Comparison of ENCODE assay signal across 8 mouse cellular contexts in the genomic region with DNA sequence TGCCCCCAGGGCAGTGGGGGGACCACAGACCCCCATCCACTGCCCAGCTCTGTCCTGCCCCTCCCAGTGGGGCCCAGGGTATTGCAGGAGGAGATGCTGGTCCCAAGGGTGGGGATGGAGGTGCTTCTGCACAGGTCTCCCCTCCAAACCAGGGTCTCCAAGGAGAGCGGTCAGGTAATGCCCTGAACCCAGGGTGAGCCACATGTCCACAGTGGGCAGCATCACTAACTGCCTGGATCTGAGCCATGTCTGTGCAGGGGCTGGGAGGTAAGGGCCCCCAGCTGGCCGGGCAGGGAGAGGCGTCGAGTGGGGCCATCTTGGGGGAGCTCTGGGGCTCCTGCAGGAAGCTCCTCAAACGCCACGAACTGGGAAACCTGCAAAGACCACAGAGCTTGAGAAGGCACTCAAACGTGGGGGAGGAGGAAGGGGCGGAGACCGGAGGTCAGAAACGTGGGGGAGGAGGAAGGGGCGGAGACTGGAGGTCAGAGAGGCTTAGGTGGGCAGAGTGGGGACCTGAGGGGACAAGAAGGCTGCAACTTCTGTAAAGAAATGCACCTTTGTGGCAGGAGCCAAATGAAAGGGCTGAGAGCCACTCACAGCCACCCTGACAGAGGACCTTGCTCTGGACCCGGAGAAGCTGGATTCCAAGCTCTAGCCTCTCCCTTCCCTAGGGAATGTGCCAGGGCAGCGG. TPM values are rescaled to one million over a fixed set of nuclear protein-coding genes. Genes with fewer than 3 reads are reported as not detected.
A peak's percentile ranks its signal among the peaks of the same experiment; 100 is the strongest.
DNase-seq lines count a peak whose midpoint lies in the region; ATAC-seq and TF ChIP-seq lines count a peak whose summit lies in the region.

No protein-coding gene starts in this region.

- no peaks in the 10 kb centered on the region for H3K27me3 ChIP-seq in kidney, embryonic 15.5 days
- no peaks in the 10 kb centered on the region for H3K27me3 ChIP-seq in kidney, adult 2 months (replicated peaks; ENCODE audit: control insufficient read depth, insufficient read depth, low read length)
- H3K27me3 ChIP-seq in MEL (ENCODE audit: control insufficient read depth in 1 of 2, insufficient read depth in 2 of 2, low read length in 2 of 2) = no peaks in the 10 kb centered on the region
- no peaks in the 10 kb centered on the region for H3K27me3 ChIP-seq in heart, embryonic 15.5 days
- no peaks in the 10 kb centered on the region for H3K27me3 ChIP-seq in neural tube, embryonic 12.5 days (replicated peaks)
- no peaks in the 10 kb centered on the region for H3K27me3 ChIP-seq in cerebellum, adult 2 months (ENCODE audit: control insufficient read depth, insufficient read depth, low read length)

- peaks cover 33% of the 10 kb centered on the region for H3K4me1 ChIP-seq in kidney, embryonic 15.5 days
- H3K4me1 ChIP-seq in kidney, adult 2 months (ENCODE audit: control insufficient read depth, insufficient read depth, low read length) = no peaks in the 10 kb centered on the region
- H3K4me1 ChIP-seq in MEL (ENCODE audit: control insufficient read depth in 1 of 2, insufficient read depth in 2 of 2, low read length in 2 of 2) = no peaks in the 10 kb centered on the region
- H3K4me1 ChIP-seq in heart, embryonic 15.5 days (replicated peaks) = peaks cover 38% of the 10 kb centered on the region
- H3K4me1 ChIP-seq in neural tube, embryonic 12.5 days = peaks cover 38% of the 10 kb centered on the region
- no peaks in the 10 kb centered on the region for H3K4me1 ChIP-seq in cerebellum, adult 2 months (ENCODE audit: control insufficient read depth, insufficient read depth, low read length)

- no peak for TF ChIP-seq EP300 in MEL (IDR thresholded peaks at IDR 0.05; ENCODE audit: low read depth in 1 of 2, low read length in 2 of 2)

- TF ChIP-seq CTCF in kidney, adult 2 months (conservative IDR thresholded peaks at IDR 0.05; ENCODE audit: insufficient read depth, insufficient read length, low read depth, low read length) = no peak
- no peak for TF ChIP-seq CTCF in MEL (IDR thresholded peaks at IDR 0.05 in 2 of 3, conservative IDR thresholded peaks at IDR 0.05 in 1 of 3; ENCODE audit: control insufficient read depth in 1 of 3, insufficient read depth in 1 of 3, low read depth in 2 of 3, low read length in 3 of 3, poor library complexity in 1 of 3, severe bottlenecking in 1 of 3)
- TF ChIP-seq CTCF in cerebellum, adult 2 months (IDR thresholded peaks at IDR 0.05; ENCODE audit: borderline replicate concordance, insufficient read depth, low read depth, low read length) = no peak

- DNase-seq in kidney, adult 2 months = no peak
- DNase-seq in MEL (ENCODE audit: low read depth, low spot score) = peak; percentile 40
- DNase-seq in left cerebral cortex, postnatal 10 days (ENCODE audit: extremely low spot score in 1 of 2, low spot score in 2 of 2) = no peak
- DNase-seq in natural killer cell, adult 2 months (ENCODE audit: low spot score in 2 of 2) = no peak
- no peak for DNase-seq in cerebellum, adult 2 months

- H3K4me2 ChIP-seq in kidney, embryonic 15.5 days = peak overlapping the region; percentile 38
- H3K4me2 ChIP-seq in heart, embryonic 15.5 days = peak overlapping the region; percentile 19; the same call in 1 of the 2 replicates
- H3K4me2 ChIP-seq in neural tube, embryonic 12.5 days (replicated peaks) = peak overlapping the region; percentile 35

- no peak for TF ChIP-seq POLR2A in kidney, adult 2 months (IDR thresholded peaks at IDR 0.05; ENCODE audit: low read depth, low read length)
- TF ChIP-seq POLR2A in MEL (IDR thresholded peaks at IDR 0.05; ENCODE audit: control insufficient read depth in 1 of 2, insufficient read depth in 1 of 2, low read depth in 1 of 2, low read length in 2 of 2, poor library complexity in 1 of 2) = no peak
- TF ChIP-seq POLR2A in cerebellum, adult 2 months (IDR thresholded peaks at IDR 0.05; ENCODE audit: borderline replicate concordance, insufficient read depth, low read length) = no peak

- 17% methylated on average over 13 of the region's 13 CpGs for WGBS in kidney, embryonic 15.5 days
- 24% methylated on average over 13 of the region's 13 CpGs for WGBS in kidney, adult 2 months
- WGBS in heart, embryonic 15.5 days = 21% methylated on average over 13 of the region's 13 CpGs
- 16% methylated on average over 13 of the region's 13 CpGs for WGBS in neural tube, embryonic 12.5 days
- 37% methylated on average over 13 of the region's 13 CpGs for WGBS in cerebellum, adult 2 months

- intact Hi-C loops in left cerebral cortex, postnatal 10 days (cut with DNase I) = no loop called here

- H3K4me3 ChIP-seq in kidney, embryonic 15.5 days (replicated peaks) = no peak overlapping the region
- no peak overlapping the region; the same call in 1 of the 2 replicates for H3K4me3 ChIP-seq in kidney, adult 2 months (ENCODE audit: insufficient read depth, low read depth, low read length)
- H3K4me3 ChIP-seq in MEL (ENCODE audit: control insufficient read depth in 1 of 2, insufficient read depth in 1 of 2, low read depth in 2 of 2, low read length in 2 of 2) = 0 out of 4 replicates have a peak overlapping the region, but pooled peaks of 1 of the 2 experiments have one; percentile 1
- H3K4me3 ChIP-seq in heart, embryonic 15.5 days = no peak overlapping the region
- H3K4me3 ChIP-seq in neural tube, embryonic 12.5 days = no peak overlapping the region
- H3K4me3 ChIP-seq in cerebellum, adult 2 months (replicated peaks; ENCODE audit: insufficient read depth, low read depth, low read length) = no peak overlapping the region

- peaks cover 14% of the 10 kb centered on the region for H3K36me3 ChIP-seq in kidney, embryonic 15.5 days
- H3K36me3 ChIP-seq in kidney, adult 2 months (ENCODE audit: control insufficient read depth, insufficient read depth, low read length) = no peaks in the 10 kb centered on the region
- H3K36me3 ChIP-seq in MEL (ENCODE audit: control insufficient read depth in 1 of 2, insufficient read depth in 2 of 2, low read length in 2 of 2) = no peaks in the 10 kb centered on the region
- H3K36me3 ChIP-seq in heart, embryonic 15.5 days = peaks cover 30% of the 10 kb centered on the region
- peaks cover 11% of the 10 kb centered on the region for H3K36me3 ChIP-seq in neural tube, embryonic 12.5 days

- no peak overlapping the region for H3K27ac ChIP-seq in kidney, embryonic 15.5 days
- no peak overlapping the region for H3K27ac ChIP-seq in kidney, adult 2 months (ENCODE audit: insufficient read depth, low read depth, low read length)
- H3K27ac ChIP-seq in MEL (ENCODE audit: control insufficient read depth, low read depth, low read length) = no peak overlapping the region
- H3K27ac ChIP-seq in heart, embryonic 15.5 days = peak overlapping the region; percentile 77
- no peak overlapping the region; the same call in 1 of the 2 replicates for H3K27ac ChIP-seq in neural tube, embryonic 12.5 days
- H3K27ac ChIP-seq in cerebellum, adult 2 months (ENCODE audit: insufficient read depth, low read length) = no peak overlapping the region

- no peak overlapping the region for H3K9ac ChIP-seq in kidney, embryonic 15.5 days
- H3K9ac ChIP-seq in MEL (ENCODE audit: control insufficient read depth, low read depth, low read length, poor library complexity, severe bottlenecking) = 0 out of 2 replicates have a peak overlapping the region, but pooled peaks have one; percentile 11
- H3K9ac ChIP-seq in heart, embryonic 15.5 days = no peak overlapping the region; the same call in 1 of the 2 replicates
- peak overlapping the region; percentile 13; the same call in 1 of the 2 replicates for H3K9ac ChIP-seq in neural tube, embryonic 12.5 days

- ATAC-seq in kidney, embryonic 15.5 days (replicated peaks; ENCODE audit: low FRiP score) = peak; percentile 40; the same call in 1 of the 2 replicates
- 0 out of 2 replicates have a peak, but pooled peaks have one; percentile 11 for ATAC-seq in heart, embryonic 15.5 days (replicated peaks; ENCODE audit: insufficient number of reproducible peaks, insufficient read depth, low FRiP score, low read depth)
- no peak; the same call in 1 of the 2 replicates for ATAC-seq in neural tube, embryonic 12.5 days (ENCODE audit: low FRiP score, low read depth)

- no peaks in the 10 kb centered on the region for H3K79me2 ChIP-seq in MEL (ENCODE audit: control insufficient read depth, insufficient read depth, low read length, poor library complexity)

- no peak for TF ChIP-seq RAD21 in MEL (IDR thresholded peaks at IDR 0.05; ENCODE audit: low read depth, low read length)

- H3K9me3 ChIP-seq in kidney, embryonic 15.5 days (replicated peaks) = no peaks in the 10 kb centered on the region
- no peaks in the 10 kb centered on the region for H3K9me3 ChIP-seq in MEL (replicated peaks; ENCODE audit: insufficient read depth, low read length)
- H3K9me3 ChIP-seq in heart, embryonic 15.5 days (replicated peaks) = no peaks in the 10 kb centered on the region
- no peaks in the 10 kb centered on the region for H3K9me3 ChIP-seq in neural tube, embryonic 12.5 days

TF ChIP-seq in MEL, 35 proteins besides CTCF, POLR2A, EP300 and RAD21 (continues in another document):
- no peak for TF ChIP-seq CHD1 (IDR thresholded peaks at IDR 0.05; ENCODE audit: low read depth, low read length)
- no peak for TF ChIP-seq JUND (IDR thresholded peaks at IDR 0.05; ENCODE audit: low read depth, low read length)
- TF ChIP-seq ETS1 (IDR thresholded peaks at IDR 0.05; ENCODE audit: low read depth, low read length) = no peak
- TF ChIP-seq RCOR1 (IDR thresholded peaks at IDR 0.05; ENCODE audit: low read depth, low read length) = no peak

RNA-seq across cellular contexts. Expression of a gene that starts 31.5 kb away (rescaled TPM):
- 7.1 and 7.2 TPM in 2 replicates for polyA plus RNA-seq in kidney, embryonic 15.5 days (2015; fragmentation: Nextera tagmentation; extraction: Ambion mirVana)
- 3.1 and 5.5 TPM in 2 replicates for polyA plus RNA-seq in kidney, adult 2 months (2012; rRNA removed)
- total RNA-seq in MEL (2012; rRNA removed) = 1.8 and 2.0 TPM in 2 replicates
- polyA plus RNA-seq in MEL (2012; ENCODE audit: insufficient read depth in 1 of 2, insufficient read length in 2 of 2, low read depth in 1 of 2, low replicate concordance in 2 of 2, missing spikeins in 1 of 2) = 1 to 10 TPM in 1 of 2 experiments, not detected in 1; 6.8 TPM
- 21.0 and 27.2 TPM in 2 replicates for polyA plus RNA-seq in heart, embryonic 15.5 days (2015; fragmentation: Nextera tagmentation; extraction: Ambion mirVana)
- 15.1 and 18.6 TPM in 2 replicates for polyA plus RNA-seq in neural tube, embryonic 12.5 days (2016; fragmentation: Nextera tagmentation; extraction: Ambion mirVana)
- total RNA-seq in left cerebral cortex, postnatal 10 days (2021) = 10 to 100 TPM; 17.0 to 19.3 TPM
- polyA plus RNA-seq in cerebellum, adult 2 months (2012; rRNA removed) = 83.3 and 85.2 TPM in 2 replicates

RNA-seq across cellular contexts. Expression of a gene that starts 44.7 kb away (rescaled TPM):
- 15.4 and 18.4 TPM in 2 replicates for polyA plus RNA-seq in kidney, embryonic 15.5 days (2015; fragmentation: Nextera tagmentation; extraction: Ambion mirVana)
- 11.4 and 12.4 TPM in 2 replicates for polyA plus RNA-seq in kidney, adult 2 months (2012; rRNA removed)
- 2.0 and 3.9 TPM in 2 replicates for total RNA-seq in MEL (2012; rRNA removed)
- 1 to 10 TPM in 1 of 2 experiments, not detected in 1; 6.2 TPM for polyA plus RNA-seq in MEL (2012; ENCODE audit: insufficient read depth in 1 of 2, insufficient read length in 2 of 2, low read depth in 1 of 2, low replicate concordance in 2 of 2, missing spikeins in 1 of 2)
- polyA plus RNA-seq in heart, embryonic 15.5 days (2015; fragmentation: Nextera tagmentation; extraction: Ambion mirVana) = 27.9 and 30.6 TPM in 2 replicates
- polyA plus RNA-seq in neural tube, embryonic 12.5 days (2016; fragmentation: Nextera tagmentation; extraction: Ambion mirVana) = 9.2 and 9.4 TPM in 2 replicates
- 10 to 100 TPM in 1 of 2 experiments, 1 to 10 TPM in 1; 8.8 to 10.1 TPM for total RNA-seq in left cerebral cortex, postnatal 10 days (2021)
- polyA plus RNA-seq in cerebellum, adult 2 months (2012; rRNA removed) = 7.5 and 8.6 TPM in 2 replicates

Comparison
In these comparisons a context has a peak if more than half of its experiments do, and no peak if none do; other contexts are left out.
1. H3K9ac ChIP-seq: peak in MEL (single experiment) and neural tube, embryonic 12.5 days (single experiment); none in kidney, embryonic 15.5 days (single experiment) and heart, embryonic 15.5 days (single experiment).
2. Peak in every context shown above with its lines, with median percentiles within 50 percentile points of each other: H3K4me2 ChIP-seq.